21 mouse cellular contexts compared by ENCODE assay signal in genomic region chr4:127903954-127904353, GRCm38 (mm10).
DNase-seq lines count a peak whose midpoint lies in the region; ATAC-seq and TF ChIP-seq lines count a peak whose summit lies in the region.
"Had no signal": no experiment of that assay in that cellular context is flagged by ENCODE, and none has a peak within 500 bp of the region (broad histone marks: within the 10 kb centered on the region; RNA-seq: fewer than 3 reads in every experiment).

No protein-coding gene starts in this region.

- no peak for TF ChIP-seq CTCF in hindbrain, postnatal 0 days (IDR thresholded peaks at IDR 0.05; ENCODE audit: low read depth)

- ATAC-seq in hindbrain, embryonic 11.5 days (ENCODE audit: low FRiP score) = no peak
- no peak for ATAC-seq in hindbrain, postnatal 0 days
- ATAC-seq: forebrain, embryonic 15.5 days; intestine, embryonic 15.5 days; Patski had no signal

- intact Hi-C loops in heart, postnatal 25 days (cut with DNase I) = no loop called here

- no peaks in the 10 kb centered on the region for H3K27me3 ChIP-seq in hindbrain, embryonic 11.5 days (ENCODE audit: control insufficient read depth, insufficient read depth, low read length)
- H3K27me3 ChIP-seq in hindbrain, postnatal 0 days (ENCODE audit: insufficient read depth, low read length) = no peaks in the 10 kb centered on the region
- H3K27me3 ChIP-seq: forebrain, embryonic 15.5 days; intestine, embryonic 15.5 days; lung, embryonic 15.5 days; midbrain, embryonic 12.5 days; neural tube, embryonic 13.5 days; Patski had no signal

- H3K4me2 ChIP-seq in hindbrain, embryonic 11.5 days (replicated peaks; ENCODE audit: low read depth, low read length) = no peak overlapping the region
- H3K4me2 ChIP-seq in hindbrain, postnatal 0 days (ENCODE audit: low read depth, low read length) = no peak overlapping the region
- H3K4me2 ChIP-seq: forebrain, embryonic 15.5 days; hindbrain, embryonic 14.5 days; intestine, embryonic 15.5 days; lung, embryonic 15.5 days; midbrain, embryonic 12.5 days; neural tube, embryonic 13.5 days had no signal

- no peak overlapping the region for H3K27ac ChIP-seq in hindbrain, embryonic 11.5 days (ENCODE audit: low read depth, low read length)
- H3K27ac ChIP-seq in hindbrain, postnatal 0 days = no peak overlapping the region
- H3K27ac ChIP-seq: forebrain, embryonic 15.5 days; hindbrain, embryonic 14.5 days; intestine, embryonic 15.5 days; liver, embryonic 14.5 days; lung, embryonic 15.5 days; macrophage; midbrain, embryonic 12.5 days; neural tube, embryonic 13.5 days had no signal

- no peaks in the 10 kb centered on the region for H3K36me3 ChIP-seq in hindbrain, embryonic 11.5 days (ENCODE audit: control insufficient read depth, insufficient read depth, low read length)
- H3K36me3 ChIP-seq in hindbrain, postnatal 0 days (ENCODE audit: insufficient read depth, low read length) = no peaks in the 10 kb centered on the region
- H3K36me3 ChIP-seq: forebrain, embryonic 15.5 days; intestine, embryonic 15.5 days; lung, embryonic 15.5 days; midbrain, embryonic 12.5 days; neural tube, embryonic 13.5 days had no signal

- H3K9ac ChIP-seq in hindbrain, embryonic 11.5 days (ENCODE audit: low read depth, low read length) = no peak overlapping the region
- no peak overlapping the region for H3K9ac ChIP-seq in hindbrain, postnatal 0 days (replicated peaks; ENCODE audit: low read length)
- H3K9ac ChIP-seq: forebrain, embryonic 15.5 days; hindbrain, embryonic 14.5 days; intestine, embryonic 15.5 days; liver, embryonic 14.5 days; lung, embryonic 15.5 days; midbrain, embryonic 12.5 days; neural tube, embryonic 13.5 days had no signal

- H3K9me3 ChIP-seq in hindbrain, embryonic 11.5 days (ENCODE audit: control insufficient read depth, low read length) = no peaks in the 10 kb centered on the region
- H3K9me3 ChIP-seq in hindbrain, postnatal 0 days (ENCODE audit: low read length) = no peaks in the 10 kb centered on the region
- H3K9me3 ChIP-seq: forebrain, embryonic 15.5 days; intestine, embryonic 15.5 days; lung, embryonic 15.5 days; midbrain, embryonic 12.5 days; neural tube, embryonic 13.5 days had no signal

- DNase-seq in hindbrain, embryonic 11.5 days (ENCODE audit: low spot score) = peak; percentile 23
- no peak for DNase-seq in hindbrain, postnatal 0 days (ENCODE audit: low spot score)
- DNase-seq in ES-CJ7 (ENCODE audit: low read depth, low spot score) = peak; percentile 85
- DNase-seq in Muller cell, postnatal 12 days (ENCODE audit: inconsistent ontology term) = peak; percentile 18
- DNase-seq in forelimb bud, embryonic 11.5 days (ENCODE audit: low read depth, low spot score) = peak; percentile 6
- no peak for DNase-seq in heart, postnatal 25 days (ENCODE audit: low spot score)
- no peak for DNase-seq in ovary, adult 18-20 months (ENCODE audit: low spot score)
- DNase-seq: cerebellum, adult 2 months; cerebellum, postnatal 36 days; gastrocnemius, postnatal 36 days; right cerebral cortex, postnatal 14 days; spleen, adult 18-20 months had no signal

- WGBS in hindbrain, embryonic 11.5 days = 64% methylated on average over 3 of the region's 3 CpGs
- 66% methylated on average over 3 of the region's 3 CpGs for WGBS in hindbrain, postnatal 0 days

- H3K4me1 ChIP-seq in hindbrain, embryonic 11.5 days (replicated peaks; ENCODE audit: control insufficient read depth, insufficient read depth, low read length) = no peaks in the 10 kb centered on the region
- H3K4me1 ChIP-seq in hindbrain, postnatal 0 days (ENCODE audit: insufficient read depth, low read length) = no peaks in the 10 kb centered on the region
- H3K4me1 ChIP-seq: intestine, embryonic 15.5 days; lung, embryonic 15.5 days; midbrain, embryonic 12.5 days had no signal

- no peak overlapping the region for H3K4me3 ChIP-seq in hindbrain, embryonic 11.5 days (ENCODE audit: low read depth, low read length)
- no peak overlapping the region for H3K4me3 ChIP-seq in hindbrain, postnatal 0 days (ENCODE audit: low read length)
- H3K4me3 ChIP-seq: forebrain, embryonic 15.5 days; intestine, embryonic 15.5 days; lung, embryonic 15.5 days; midbrain, embryonic 12.5 days; neural tube, embryonic 13.5 days had no signal

Comparison
In these comparisons a context has a peak if more than half of its experiments do, and no peak if none do; other contexts are left out.
1. DNase-seq: peak in hindbrain, embryonic 11.5 days (single experiment), ES-CJ7 (single experiment), Muller cell, postnatal 12 days (single experiment) and forelimb bud, embryonic 11.5 days (single experiment); none in hindbrain, postnatal 0 days (single experiment), heart, postnatal 25 days (single experiment) and ovary, adult 18-20 months (single experiment).